Mouse (Mus musculus) lung, adult 2 months (tissue): ENCODE results near the gene Wdfy4.

Experiments
- CTCF ChIP-seq: fragments of 200-500 bp; IDR thresholded peaks from 2 replicates; pipeline ENCODE4 v1.5.1; 2011; ENCODE audit warnings: mild to moderate bottlenecking, low read length, control low read depth; ENCODE audit not compliant: insufficient read depth
- POLR2A ChIP-seq: fragments of 200-500 bp; IDR thresholded peaks from 2 replicates; pipeline ENCODE4 v1.6.1; 2011; ENCODE audit warnings: low read depth, mild to moderate bottlenecking, control low read depth, low read length, borderline replicate concordance; ENCODE audit errors: extremely low read depth

- TF ChIP-seq POLR2A (no peak), CTCF (no peak)
These were observed 25.5 kb upstream of the Wdfy4 start for GRCm38 (mm10) chr14:33210806-33211205.
